Mouse (Mus musculus): Measurements from ENCODE around the gene Vps26b. TPM values are rescaled to one million over a fixed set of nuclear protein-coding genes. Genes with fewer than 3 reads are reported as not detected.

Gene Vps26b
- 67.3 and 72.8 TPM in 2 replicates for polyA plus RNA-seq (2012; rRNA removed)

DNA sequence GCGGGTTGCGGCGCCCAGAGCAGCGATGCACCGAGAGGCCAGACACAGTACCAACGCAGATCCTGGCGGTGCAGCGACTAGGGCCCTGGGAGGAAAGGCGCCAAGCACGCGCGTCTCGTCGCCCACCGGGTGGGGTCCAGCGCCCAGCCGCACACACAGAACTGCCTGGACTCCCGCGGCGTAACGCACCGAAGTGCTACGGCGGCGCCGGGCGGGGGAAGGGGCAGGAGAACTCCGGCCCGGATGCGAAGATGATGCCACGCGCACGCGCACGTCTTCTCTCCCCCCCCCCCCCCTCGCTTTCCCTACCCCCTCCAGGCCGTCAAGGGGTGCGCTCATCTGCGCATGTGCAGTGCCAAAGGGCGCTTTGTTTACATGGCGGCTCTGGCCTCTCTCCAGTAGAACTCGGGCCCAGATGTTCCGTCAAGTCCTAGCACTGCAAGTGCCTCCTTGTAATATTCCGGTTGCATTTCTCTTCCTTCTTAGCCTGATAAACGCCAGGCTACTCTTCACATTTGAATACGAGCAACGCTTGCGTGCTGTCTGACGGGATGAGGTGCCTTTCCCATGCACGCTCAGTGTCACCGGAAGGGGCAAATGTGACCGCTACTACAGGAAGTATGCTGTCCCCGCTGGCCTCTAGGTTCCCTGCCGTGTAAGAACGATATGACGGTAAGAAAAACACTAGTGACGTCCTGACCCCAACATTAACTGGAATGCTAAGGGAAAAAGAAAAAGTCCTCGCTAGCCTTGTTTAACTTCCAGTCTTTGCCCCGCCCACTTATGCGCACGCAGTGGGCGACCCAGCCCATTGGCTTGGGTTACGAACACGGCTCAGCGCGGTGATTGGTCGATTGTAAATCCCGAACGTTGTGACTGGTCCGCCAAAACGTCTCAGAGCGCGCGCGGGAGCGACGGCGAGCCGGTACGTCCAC is at the start of gene Vps26b, which contains the start of gene Ncapd3:
TSS of gene Vps26b (minus strand) at position 238 of the 935 bp plus-strand sequence.
TSS of gene Ncapd3 (plus strand) at position 348 of the 935 bp plus-strand sequence.

DNA sequence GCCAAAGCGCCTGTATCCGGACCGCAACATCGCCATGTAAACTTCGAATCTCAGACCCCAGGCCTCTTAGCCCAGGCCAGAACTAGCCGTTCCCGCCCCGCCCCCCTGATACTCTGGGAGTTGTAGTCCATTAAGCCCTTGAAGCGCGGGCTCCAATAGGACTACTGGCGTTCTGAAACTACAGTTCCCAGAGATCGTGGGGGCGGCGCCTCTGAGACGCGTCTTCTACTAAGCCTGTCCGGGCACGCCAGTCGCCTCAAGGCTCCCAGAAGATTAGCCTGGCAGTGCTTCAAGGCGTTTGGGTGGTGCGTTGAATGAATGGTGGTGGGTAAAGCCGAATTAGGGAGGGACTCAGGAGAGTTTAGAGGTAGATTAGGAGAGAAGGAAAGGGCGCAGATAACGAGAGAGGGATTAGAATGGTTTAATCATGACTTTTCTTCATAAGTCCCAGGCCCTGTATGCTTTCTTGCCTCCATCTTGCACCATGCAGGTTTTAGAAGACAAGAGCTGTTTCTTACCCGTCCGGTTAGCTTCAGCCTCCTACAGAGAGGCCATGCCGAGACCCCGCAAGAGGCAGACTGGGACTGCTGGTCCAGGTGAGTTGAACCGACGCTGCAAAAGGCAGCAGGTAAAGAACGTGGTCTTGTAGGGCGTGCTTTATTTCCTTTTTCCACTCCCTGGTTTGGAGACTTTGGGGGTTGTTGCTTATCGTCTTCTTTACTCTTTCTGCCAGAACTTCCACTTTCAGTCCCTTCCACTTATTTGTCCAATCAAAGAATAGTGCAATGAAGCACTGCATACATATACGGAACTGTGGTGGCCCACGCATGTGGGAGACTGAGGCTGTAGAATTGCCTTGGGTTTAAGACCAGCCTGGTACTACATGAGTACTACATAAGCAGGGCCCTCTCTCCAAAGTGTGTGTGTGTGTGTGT is 30.1 kb downstream of the Vps26b start, which contains the start of the genes Acad8 and Thyn1:
TSS of gene Acad8 (minus strand) at position 106 of the 935 bp plus-strand sequence.
TSS of gene Thyn1 (plus strand) at position 250 of the 935 bp plus-strand sequence.

Other genes with a start within 250 kb of the Vps26b start
- 3.2 and 3.3 TPM in 2 replicates for gene Glb1l2, start 223.6 kb downstream of the Vps26b start, polyA plus RNA-seq (2012; rRNA removed)
- gene Glb1l3, start 169.2 kb downstream of the Vps26b start, polyA plus RNA-seq (2012; rRNA removed), result 0.11 TPM in 1 of 2 replicates, not detected in the other
- gene Gm1110, start 107.0 kb downstream of the Vps26b start, polyA plus RNA-seq (2012; rRNA removed), result 0.31 and 0.53 TPM in 2 replicates
- gene Acad8, start 30.5 kb downstream of the Vps26b start, polyA plus RNA-seq (2012; rRNA removed), result 40.2 and 40.9 TPM in 2 replicates
- gene Thyn1, start 30.4 kb downstream of the Vps26b start, polyA plus RNA-seq (2012; rRNA removed), result 84.5 and 99.1 TPM in 2 replicates
- gene Ncapd3, start 110 bp upstream of the Vps26b start, polyA plus RNA-seq (2012; rRNA removed), result 35.9 and 40.5 TPM in 2 replicates
- gene Jam3, start 125.4 kb upstream of the Vps26b start, polyA plus RNA-seq (2012; rRNA removed), result 69.5 and 69.7 TPM in 2 replicates